Mouse (Mus musculus) retina, postnatal 1 day (tissue): ENCODE results near the gene Zfp991.
"Not testable (repeated sequence)": the region's sequence is repeated elsewhere in the genome, so short reads cannot be mapped to it uniquely, and the experiment has no call there.

ENCODE experiments used
- DNase-seq: peaks from one replicate; pipeline ENCODE4 v3.0.0-alpha.2; 2012

Zfp991 gene

GRCm38 (mm10) chr4:147186824-147187223, 55.0 kb downstream of the Zfp991 start:
- DNase-seq, result not testable (repeated sequence)

GRCm38 (mm10) chr4:147187283-147187965, 55.6 kb downstream of the Zfp991 start:
- DNase-seq, result peak; percentile 0

- DNase-seq, result not testable (repeated sequence)
Measured at GRCm38 (mm10) chr4:147195186-147195585, 63.3 kb downstream of the Zfp991 start.

GRCm38 (mm10) chr4:147197210-147197609, 65.4 kb downstream of the Zfp991 start:
- DNase-seq, result not testable (repeated sequence)

- not testable (repeated sequence) for DNase-seq
Measured at GRCm38 (mm10) chr4:147199055-147199750, 67.4 kb downstream of the Zfp991 start.

GRCm38 (mm10) chr4:147201920-147202660, 70.3 kb downstream of the Zfp991 start:
- DNase-seq, result not testable (repeated sequence)

- DNase-seq, result not testable (repeated sequence)
Measured at GRCm38 (mm10) chr4:147212182-147212928, 80.5 kb downstream of the Zfp991 start.

GRCm38 (mm10) chr4:147214233-147214632, 82.4 kb downstream of the Zfp991 start:
- DNase-seq, result not testable (repeated sequence)

- not testable (repeated sequence) for DNase-seq
Measured at GRCm38 (mm10) chr4:147217676-147218075, 85.8 kb downstream of the Zfp991 start.

- DNase-seq, result not testable (repeated sequence)
Measured at GRCm38 (mm10) chr4:147219319-147220070, 87.7 kb downstream of the Zfp991 start.

- not testable (repeated sequence) for DNase-seq
Measured at GRCm38 (mm10) chr4:147220226-147220625, 88.4 kb downstream of the Zfp991 start.

- DNase-seq, result not testable (repeated sequence)
Measured at GRCm38 (mm10) chr4:147222021-147222420, 90.2 kb downstream of the Zfp991 start.

- not testable (repeated sequence) for DNase-seq
Measured at GRCm38 (mm10) chr4:147223778-147224435, 92.1 kb downstream of the Zfp991 start.

- not testable (repeated sequence) for DNase-seq
Measured at GRCm38 (mm10) chr4:147225616-147226015, 93.8 kb downstream of the Zfp991 start.

- not testable (repeated sequence) for DNase-seq
Measured at GRCm38 (mm10) chr4:147230026-147230425, 98.2 kb downstream of the Zfp991 start.
